Mouse (Mus musculus): ENCODE measurements around the gene Gm10553.
"Not testable (repeated sequence)": the region's sequence is repeated elsewhere in the genome, so short reads cannot be mapped to it uniquely, and the experiment has no call there.

DNA sequence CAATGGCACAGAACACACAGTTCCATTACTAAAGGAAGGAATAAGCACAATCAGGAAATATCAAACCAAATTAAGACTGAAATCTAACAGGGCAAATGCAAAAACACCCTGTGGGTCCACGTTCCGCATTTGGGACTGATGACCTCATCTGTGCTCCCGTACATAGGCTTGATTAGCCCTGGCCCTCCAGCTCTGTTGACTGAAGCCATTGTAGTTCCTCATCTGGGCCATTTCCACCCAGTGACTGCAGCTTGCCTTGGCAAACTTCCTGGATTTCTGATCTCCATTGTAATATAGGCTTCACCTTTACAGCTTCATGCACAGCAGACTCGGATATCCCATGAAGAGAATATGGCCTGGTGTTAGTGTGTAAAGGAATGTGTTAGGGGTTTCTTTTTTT, 21.9 kb downstream of the Gm10553 start:
- TF ChIP-seq CTCF (IDR thresholded peaks at IDR 0.05; ENCODE audit: borderline replicate concordance, extremely low read depth, insufficient read depth, insufficient read length); POLR2A (IDR thresholded peaks at IDR 0.05; ENCODE audit: borderline replicate concordance, extremely low read depth, insufficient read depth, insufficient read length, poor library complexity, severe bottlenecking): not testable (repeated sequence)

All from brain, embryonic 14.5 days (tissue).